Mouse (Mus musculus) stomach, embryonic 16.5 days (tissue): ENCODE measurements around the gene Plppr3. TPM values are rescaled to one million over a fixed set of nuclear protein-coding genes. Genes with fewer than 3 reads are reported as not detected.

ENCODE experiments used
- ATAC-seq: fragments of 200-750 bp; cut with Nextera tagmentation; 2 replicates; pipeline ENCODE4 v1.8.0; 2017; ENCODE audit warnings: moderate number of reproducible peaks, moderate TSS enrichment; ENCODE audit not compliant: insufficient read depth, low FRiP score
- H3K27ac ChIP-seq: fragments of 300-500 bp; sonication (generic); 2 replicates; pipeline ENCODE4 v1.5.1; 2014; ENCODE audit warnings: low read length
- H3K27me3 ChIP-seq: fragments of 300-500 bp; sonication (generic); 2 replicates; pipeline ENCODE4 v1.6.1; 2014; ENCODE audit warnings: low read length, control low read depth, mixed read lengths; ENCODE audit not compliant: control insufficient read depth, insufficient read depth
- H3K36me3 ChIP-seq: fragments of 300-500 bp; sonication (generic); 2 replicates; pipeline ENCODE4 v1.6.1; 2014; ENCODE audit warnings: low read length; ENCODE audit not compliant: control insufficient read depth, insufficient read depth
- H3K4me1 ChIP-seq: fragments of 300-500 bp; sonication (generic); 2 replicates; pipeline ENCODE4 v1.6.1; 2014; ENCODE audit warnings: low read length, control low read depth, mixed read lengths; ENCODE audit not compliant: control insufficient read depth, insufficient read depth
- H3K4me2 ChIP-seq: fragments of 300-500 bp; sonication (generic); 2 replicates; pipeline ENCODE4 v1.6.1; 2014; ENCODE audit warnings: low read depth, low read length, mixed read lengths
- H3K4me3 ChIP-seq: fragments of 300-500 bp; sonication (generic); replicated peaks from 2 replicates; pipeline ENCODE4 v1.5.1; 2014; ENCODE audit warnings: mild to moderate bottlenecking, low read length
- H3K9ac ChIP-seq: fragments of 300-500 bp; sonication (generic); 2 replicates; pipeline ENCODE4 v1.6.1; 2014; ENCODE audit warnings: low read length
- H3K9me3 ChIP-seq: fragments of 300-500 bp; sonication (generic); replicated peaks from 2 replicates; pipeline ENCODE4 v1.6.1; 2016; ENCODE audit warnings: low read length, control low read depth; ENCODE audit not compliant: control insufficient read depth
- WGBS: fragments of 180-500 bp; shearing (Covaris S2); extraction: QIAGEN DNeasy Blood & Tissue Kit; methylation state at CpG from one replicate; pipeline ENCODE4 v1.1.7; 2014; 5-methylcytosine and 5-hydroxymethylcytosine counted together
- polyA plus RNA-seq: library from polyadenylated mRNA; unstranded; fragments of >200 nt; fragmentation: Nextera tagmentation; extraction: Ambion mirVana; gene quantifications from 2 replicates; pipeline ENCODE4 v1.2.1, GENCODE M21; 2015

Plppr3 gene
- polyA plus RNA-seq, 1 experiment from 2014 or later: 28.7 TPM

- Histone ChIP-seq H3K4me1 (peaks cover 32% of the 10 kb centered on the region), H3K27ac (peak overlapping the region; percentile 95), H3K4me3 (peak overlapping the region; percentile 40), H3K36me3 (no peaks in the 10 kb centered on the region), H3K9ac (peak overlapping the region; percentile 57), H3K4me2 (peak overlapping the region; percentile 50), H3K9me3 (no peaks in the 10 kb centered on the region), H3K27me3 (no peaks in the 10 kb centered on the region)
- peak; percentile 88 for ATAC-seq
- WGBS: 24% methylated on average over 17 of the region's 17 CpGs
Observed at GRCm38 (mm10) chr10:79822372-79822771, 52.1 kb downstream of the Plppr3 start.

DNA sequence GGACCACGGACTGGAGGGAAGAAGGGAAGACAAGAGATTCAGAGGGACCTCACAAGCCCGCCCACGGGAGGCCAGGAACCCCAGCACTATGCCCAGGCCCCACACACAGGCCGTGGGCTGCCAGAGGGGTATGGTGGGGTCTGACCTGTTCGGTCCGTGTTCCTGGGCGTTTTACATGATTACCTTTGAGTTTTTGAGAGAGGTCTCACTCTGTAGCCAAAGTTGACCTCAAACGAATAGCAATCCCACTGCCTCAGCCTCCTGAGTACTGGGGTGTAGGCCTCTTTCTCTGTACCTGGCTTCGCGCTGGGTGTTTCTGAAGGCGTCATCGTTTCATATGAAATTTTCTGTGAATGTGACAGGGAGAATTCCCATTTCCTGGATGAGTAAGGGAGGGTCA, 52.7 kb downstream of the Plppr3 start:
- Histone ChIP-seq H3K9me3 (no peaks in the 10 kb centered on the region), H3K4me2 (peak overlapping the region; percentile 50), H3K4me3 (peak overlapping the region; percentile 15), H3K4me1 (peaks cover 32% of the 10 kb centered on the region), H3K27ac (peak overlapping the region; percentile 95), H3K27me3 (no peaks in the 10 kb centered on the region), H3K36me3 (0 out of 2 replicates have a peak, but pooled peaks cover 3% of the 10 kb centered on the region), H3K9ac (peak overlapping the region; percentile 57)
- ATAC-seq: no peak
- 74% methylated on average over 12 of the region's 12 CpGs for WGBS

DNA sequence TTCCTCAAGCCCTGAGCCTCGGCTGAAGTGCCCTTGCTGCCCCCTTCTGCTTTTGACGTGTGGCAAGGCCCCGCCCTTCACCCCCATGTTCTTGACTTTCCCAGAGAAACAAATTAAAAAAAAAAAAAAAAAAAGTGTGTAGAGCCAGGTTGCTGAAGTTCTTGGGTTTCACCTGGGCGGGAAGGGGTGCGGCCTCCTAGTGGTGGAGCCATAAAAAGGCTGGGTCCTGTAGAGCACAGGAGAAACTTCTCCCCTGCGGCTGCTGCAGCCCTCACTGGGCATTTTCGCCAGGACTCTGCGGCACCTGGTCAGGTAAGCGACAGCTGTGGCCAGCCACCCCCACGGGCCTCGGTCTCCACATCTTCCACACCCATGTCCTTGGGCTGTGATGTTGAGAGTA, 53.7 kb downstream of the Plppr3 start, which contains the start of gene Misp:
Misp (plus strand) TSS at position 208 of the 400 bp plus-strand sequence.
- peaks cover 32% of the 10 kb centered on the region for H3K4me1 ChIP-seq
- H3K9ac ChIP-seq: peak within 1 kb of the TSS; percentile 67
- no peaks in the 10 kb centered on the region for H3K9me3 ChIP-seq
- H3K4me2 ChIP-seq: peak within 1 kb of the TSS; percentile 50
- peak within 1 kb of the TSS; percentile 95 for H3K27ac ChIP-seq
- WGBS: 44% methylated on average over 11 of the region's 11 CpGs
- peak; percentile 26; the same call in 1 of the 2 replicates for ATAC-seq
- H3K4me3 ChIP-seq: peak within 1 kb of the TSS; percentile 15
- no peaks in the 10 kb centered on the region for H3K27me3 ChIP-seq
- H3K36me3 ChIP-seq: 0 out of 2 replicates have a peak, but pooled peaks cover 5% of the 10 kb centered on the region

GRCm38 (mm10) chr10:79820277-79820676, 54.2 kb downstream of the Plppr3 start:
- H3K27me3 ChIP-seq: no peaks in the 10 kb centered on the region
- peak overlapping the region; percentile 46; the same call in 1 of the 2 replicates for H3K9ac ChIP-seq
- H3K36me3 ChIP-seq: 0 out of 2 replicates have a peak, but pooled peaks cover 5% of the 10 kb centered on the region
- WGBS: 78% methylated on average over 8 of the region's 8 CpGs
- no peaks in the 10 kb centered on the region for H3K9me3 ChIP-seq
- H3K4me3 ChIP-seq: no peak overlapping the region
- peak overlapping the region; percentile 15; the same call in 1 of the 2 replicates for H3K4me2 ChIP-seq
- H3K27ac ChIP-seq: peak overlapping the region; percentile 95
- no peak for ATAC-seq
- peaks cover 32% of the 10 kb centered on the region for H3K4me1 ChIP-seq

- Histone ChIP-seq H3K27ac (no peak overlapping the region), H3K4me3 (no peak overlapping the region), H3K36me3 (0 out of 2 replicates have a peak, but pooled peaks cover 5% of the 10 kb centered on the region), H3K9ac (no peak overlapping the region), H3K27me3 (no peaks in the 10 kb centered on the region), H3K4me2 (no peak overlapping the region), H3K9me3 (no peaks in the 10 kb centered on the region), H3K4me1 (peaks cover 29% of the 10 kb centered on the region)
- no peak for ATAC-seq
- 89% methylated on average over 17 of the region's 17 CpGs for WGBS
Observed at GRCm38 (mm10) chr10:79819606-79820005, 54.8 kb downstream of the Plppr3 start.

DNA sequence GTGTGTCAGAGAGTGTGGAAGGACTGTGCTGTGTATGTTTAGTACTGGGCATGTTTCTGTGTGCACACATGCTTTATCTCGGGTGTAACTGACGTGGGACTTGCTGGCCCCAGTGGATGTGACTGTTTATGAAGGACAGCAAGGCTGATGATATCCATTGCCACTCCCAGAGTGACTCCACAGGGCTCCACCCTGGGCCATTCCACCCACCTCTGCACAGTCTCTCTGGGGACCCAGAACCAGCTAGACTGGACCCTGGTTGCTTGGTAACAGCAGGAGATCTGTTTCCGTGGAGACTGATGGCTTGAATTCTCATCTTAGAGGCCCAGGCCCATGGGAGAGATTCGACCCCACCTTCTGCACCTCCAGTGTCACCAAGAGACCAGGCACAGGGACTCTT, 56.2 kb downstream of the Plppr3 start:
- no peak overlapping the region for H3K9ac ChIP-seq
- H3K27ac ChIP-seq: 0 out of 2 replicates have a peak overlapping the region, but pooled peaks have one; percentile 18
- no peak overlapping the region for H3K4me3 ChIP-seq
- H3K9me3 ChIP-seq: no peaks in the 10 kb centered on the region
- no peaks in the 10 kb centered on the region for H3K27me3 ChIP-seq
- H3K36me3 ChIP-seq: 0 out of 2 replicates have a peak, but pooled peaks cover 5% of the 10 kb centered on the region
- peaks cover 24% of the 10 kb centered on the region for H3K4me1 ChIP-seq
- ATAC-seq: no peak
- 60% methylated on average over 4 of the region's 4 CpGs for WGBS
- no peak overlapping the region for H3K4me2 ChIP-seq

DNA sequence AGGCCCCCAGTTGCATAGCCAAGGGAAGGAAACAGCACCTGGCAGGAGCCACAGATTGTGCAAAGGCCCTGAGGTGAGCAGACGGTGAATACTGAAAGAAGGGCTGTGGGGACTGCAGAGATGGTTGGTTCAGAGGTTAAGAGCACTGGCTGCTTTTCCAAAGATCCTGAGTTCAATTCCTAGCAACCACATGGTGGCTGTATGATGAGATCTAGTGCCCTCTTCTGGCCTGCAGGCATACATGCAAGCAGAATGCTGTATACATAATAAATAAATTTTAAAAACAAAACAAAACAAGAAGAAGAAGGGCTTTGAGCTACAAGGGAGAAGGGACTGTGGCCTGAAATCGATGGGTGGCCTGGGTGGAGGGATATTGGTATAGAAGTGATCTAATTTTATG, 57.3 kb downstream of the Plppr3 start:
- WGBS: 80% methylated on average over 2 of the region's 2 CpGs
- no peak overlapping the region for H3K9ac ChIP-seq
- H3K4me2 ChIP-seq: no peak overlapping the region
- H3K27ac ChIP-seq: no peak overlapping the region; the same call in 1 of the 2 replicates
- H3K4me3 ChIP-seq: no peak overlapping the region
- H3K4me1 ChIP-seq: peaks cover 16% of the 10 kb centered on the region
- H3K36me3 ChIP-seq: 0 out of 2 replicates have a peak, but pooled peaks cover 5% of the 10 kb centered on the region
- no peaks in the 10 kb centered on the region for H3K9me3 ChIP-seq
- no peaks in the 10 kb centered on the region for H3K27me3 ChIP-seq
- no peak for ATAC-seq

GRCm38 (mm10) chr10:79815671-79816494, 58.6 kb downstream of the Plppr3 start:
- Histone ChIP-seq H3K4me2 (no peak overlapping the region), H3K36me3 (0 out of 2 replicates have a peak, but pooled peaks cover 5% of the 10 kb centered on the region), H3K27me3 (no peaks in the 10 kb centered on the region), H3K4me1 (peaks cover 14% of the 10 kb centered on the region; the same call in 1 of the 2 replicates), H3K27ac (no peak overlapping the region), H3K9me3 (no peaks in the 10 kb centered on the region), H3K4me3 (no peak overlapping the region), H3K9ac (no peak overlapping the region)
- WGBS: 84% methylated on average over 12 of the region's 12 CpGs
- no peak for ATAC-seq

DNA sequence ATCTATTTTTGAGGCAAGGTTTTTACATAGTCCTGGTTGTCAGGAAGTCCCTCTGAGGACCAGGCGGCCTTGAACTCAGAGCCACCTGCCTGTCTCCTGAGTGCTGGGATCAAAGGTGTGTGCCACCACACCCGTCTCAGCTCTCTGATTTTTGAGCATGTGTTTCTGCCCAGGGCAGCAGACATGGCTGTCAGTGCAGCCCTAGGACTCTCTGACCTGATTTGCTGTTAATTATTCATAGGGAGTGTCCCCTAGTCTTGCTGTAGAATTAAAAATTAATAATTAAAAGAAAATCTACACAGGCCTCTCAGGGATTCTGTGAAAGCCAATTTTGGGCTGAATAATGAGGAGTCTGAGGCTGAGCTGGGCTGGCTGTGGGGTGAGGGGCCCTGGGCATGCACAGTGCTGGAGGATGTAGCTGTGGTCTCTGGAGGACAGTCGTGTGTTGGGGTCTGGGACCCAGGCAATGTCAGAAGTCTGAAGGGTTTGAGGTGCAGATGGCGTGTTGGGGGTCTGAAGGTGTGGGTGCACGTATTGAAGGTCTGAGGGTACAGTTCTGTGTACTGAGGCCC, 60.1 kb downstream of the Plppr3 start:
- Histone ChIP-seq H3K36me3 (0 out of 2 replicates have a peak, but pooled peaks cover 5% of the 10 kb centered on the region), H3K4me1 (0 out of 2 replicates have a peak, but pooled peaks cover 4% of the 10 kb centered on the region), H3K27me3 (no peaks in the 10 kb centered on the region), H3K4me3 (no peak overlapping the region), H3K9ac (no peak overlapping the region), H3K4me2 (no peak overlapping the region), H3K27ac (no peak overlapping the region), H3K9me3 (no peaks in the 10 kb centered on the region)
- no peak for ATAC-seq
- 72% methylated on average over 5 of the region's 5 CpGs for WGBS
